Mouse (Mus musculus) spleen, adult 2 months (tissue): ENCODE results near the gene Pde4c. TPM values are rescaled to one million over a fixed set of nuclear protein-coding genes. Genes with fewer than 3 reads are reported as not detected.

Experiments used
- DNase-seq, 2 experiments: peaks; one replicate each; pipeline versions ENCODE4 v3.0.0 to v3.0.0-alpha.2; 2012 to 2021; ENCODE audit warnings: low spot score in 2 of 2, low read depth in 1 of 2
- H3K27ac ChIP-seq: fragments of 200-500 bp; 2 replicates; pipeline ENCODE4 v1.5.1; 2012; ENCODE audit warnings: low read length, inconsistent platforms; ENCODE audit not compliant: insufficient read depth
- H3K27me3 ChIP-seq: fragments of 200-500 bp; 2 replicates; pipeline ENCODE4 v1.6.1; 2012; ENCODE audit warnings: mild to moderate bottlenecking, moderate library complexity, low read length, inconsistent platforms; ENCODE audit not compliant: control insufficient read depth, insufficient read depth
- H3K36me3 ChIP-seq: fragments of 200-500 bp; 2 replicates; pipeline ENCODE4 v1.6.1; 2012; ENCODE audit warnings: mild to moderate bottlenecking, low read length, inconsistent platforms; ENCODE audit not compliant: control insufficient read depth, insufficient read depth
- H3K4me1 ChIP-seq: fragments of 200-500 bp; 2 replicates; pipeline ENCODE4 v1.6.1; 2011; ENCODE audit warnings: inconsistent platforms; ENCODE audit not compliant: control insufficient read depth, insufficient read depth, insufficient read length
- H3K4me3 ChIP-seq: fragments of 200-500 bp; 2 replicates; pipeline ENCODE4 v1.5.1; 2011; ENCODE audit warnings: mild to moderate bottlenecking, inconsistent platforms; ENCODE audit not compliant: insufficient read depth, insufficient read length; ENCODE audit errors: extremely low read depth
- CTCF ChIP-seq: fragments of 200-500 bp; IDR thresholded peaks from 2 replicates; pipeline ENCODE4 v1.5.1; 2011; ENCODE audit warnings: mild to moderate bottlenecking, inconsistent platforms; ENCODE audit not compliant: insufficient read depth, insufficient read length, insufficient replicate concordance; ENCODE audit errors: extremely low read depth
- POLR2A ChIP-seq: fragments of 200-500 bp; IDR thresholded peaks from 2 replicates; pipeline ENCODE4 v1.6.1; 2011; ENCODE audit warnings: low read depth, low read length, inconsistent platforms
- WGBS: fragments of 180-500 bp; shearing (Covaris S2); methylation state at CpG from one replicate; pipeline ENCODE4 v1.1.7; 2018; 5-methylcytosine and 5-hydroxymethylcytosine counted together
- polyA plus RNA-seq: library from polyadenylated mRNA; depleted of rRNA; stranded (reverse); fragments of >200 nt; gene quantifications from 2 replicates; pipeline ENCODE4 v1.2.3, GENCODE M21; 2012

Pde4c gene
- polyA plus RNA-seq, 1 experiment: 2.8 TPM

- Histone ChIP-seq H3K4me1 (peaks cover 29% of the 10 kb centered on the region), H3K4me3 (no peak overlapping the region), H3K36me3 (peaks cover 1% of the 10 kb centered on the region; the same call in 1 of the 2 replicates), H3K27ac (no peak overlapping the region), H3K27me3 (no peaks in the 10 kb centered on the region)
- DNase-seq: no peak
- 92% methylated on average over 13 of the region's 13 CpGs for WGBS
- TF ChIP-seq POLR2A: no peak
- TF ChIP-seq CTCF: no peak
These were observed 47.2 kb downstream of the Pde4c start for GRCm38 (mm10) chr8:70770748-70771147.

GRCm38 (mm10) chr8:70771217-70771616 lies 47.7 kb downstream of the Pde4c start:
- peaks cover 29% of the 10 kb centered on the region for H3K4me1 ChIP-seq
- H3K4me3 ChIP-seq: no peak overlapping the region
- 72% methylated on average over 7 of the region's 7 CpGs for WGBS
- H3K27me3 ChIP-seq: no peaks in the 10 kb centered on the region
- no peak for TF ChIP-seq POLR2A
- no peak for TF ChIP-seq CTCF
- peaks cover 1% of the 10 kb centered on the region; the same call in 1 of the 2 replicates for H3K36me3 ChIP-seq
- no peak overlapping the region for H3K27ac ChIP-seq
- DNase-seq: no peak

GRCm38 (mm10) chr8:70772075-70772474 lies 48.6 kb downstream of the Pde4c start:
- no peak overlapping the region for H3K27ac ChIP-seq
- H3K27me3 ChIP-seq: no peaks in the 10 kb centered on the region
- H3K4me3 ChIP-seq: no peak overlapping the region
- H3K36me3 ChIP-seq: peaks cover 1% of the 10 kb centered on the region; the same call in 1 of the 2 replicates
- 94% methylated on average over 13 of the region's 13 CpGs for WGBS
- DNase-seq: no peak
- peaks cover 27% of the 10 kb centered on the region for H3K4me1 ChIP-seq
- no peak for TF ChIP-seq POLR2A
- TF ChIP-seq CTCF: no peak

- TF ChIP-seq CTCF: no peak
- no peak for TF ChIP-seq POLR2A
- no peak for DNase-seq
- 93% methylated on average over 9 of the region's 9 CpGs for WGBS
- Histone ChIP-seq H3K4me3 (no peak overlapping the region), H3K4me1 (peaks cover 24% of the 10 kb centered on the region), H3K36me3 (peaks cover 1% of the 10 kb centered on the region; the same call in 1 of the 2 replicates), H3K27ac (no peak overlapping the region), H3K27me3 (no peaks in the 10 kb centered on the region)
These were observed 49.4 kb downstream of the Pde4c start for GRCm38 (mm10) chr8:70772890-70773289.

- H3K36me3 ChIP-seq: peaks cover 1% of the 10 kb centered on the region; the same call in 1 of the 2 replicates
- TF ChIP-seq POLR2A: no peak
- DNase-seq: no peak
- H3K4me3 ChIP-seq: no peak overlapping the region
- peaks cover 21% of the 10 kb centered on the region for H3K4me1 ChIP-seq
- WGBS: 88% methylated on average over 5 of the region's 5 CpGs
- no peak overlapping the region for H3K27ac ChIP-seq
- H3K27me3 ChIP-seq: no peaks in the 10 kb centered on the region
These were observed 49.9 kb downstream of the Pde4c start for GRCm38 (mm10) chr8:70773410-70773809.

GRCm38 (mm10) chr8:70773833-70774232 lies 50.3 kb downstream of the Pde4c start:
- TF ChIP-seq POLR2A: no peak
- no peak for TF ChIP-seq CTCF
- WGBS: 66% methylated on average over 9 of the region's 9 CpGs
- no peak for DNase-seq
- Histone ChIP-seq H3K4me1 (peaks cover 17% of the 10 kb centered on the region), H3K36me3 (peaks cover 1% of the 10 kb centered on the region; the same call in 1 of the 2 replicates), H3K4me3 (no peak overlapping the region), H3K27me3 (no peaks in the 10 kb centered on the region), H3K27ac (no peak overlapping the region; the same call in 1 of the 2 replicates)

GRCm38 (mm10) chr8:70774740-70775139 lies 51.2 kb downstream of the Pde4c start:
- Histone ChIP-seq H3K27me3 (no peaks in the 10 kb centered on the region), H3K4me1 (peaks cover 12% of the 10 kb centered on the region), H3K27ac (no peak overlapping the region), H3K4me3 (no peak overlapping the region), H3K36me3 (peaks cover 10% of the 10 kb centered on the region)
- no peak for DNase-seq
- 88% methylated on average over 18 of the region's 18 CpGs for WGBS
- no peak for TF ChIP-seq POLR2A
- no peak for TF ChIP-seq CTCF

GRCm38 (mm10) chr8:70775227-70775626 lies 51.7 kb downstream of the Pde4c start:
- Histone ChIP-seq H3K36me3 (peaks cover 15% of the 10 kb centered on the region), H3K4me1 (peaks cover 12% of the 10 kb centered on the region), H3K27me3 (no peaks in the 10 kb centered on the region), H3K4me3 (no peak overlapping the region), H3K27ac (no peak overlapping the region)
- TF ChIP-seq POLR2A (no peak), CTCF (no peak)
- WGBS: 87% methylated on average over 5 of the region's 5 CpGs
- no peak for DNase-seq
